Mouse (Mus musculus): ENCODE measurements around the gene Ccn2. TPM values are rescaled to one million over a fixed set of nuclear protein-coding genes. Genes with fewer than 3 reads are reported as not detected.

The Ccn2 gene
- polyA plus RNA-seq, 1 experiment = 9.8 TPM

- no peak overlapping the region for H3K4me3 ChIP-seq (replicated peaks; ENCODE audit: insufficient read depth, low read depth, low read length)
- H3K27me3 ChIP-seq (ENCODE audit: control insufficient read depth, insufficient read depth, low read length) = no peaks in the 10 kb centered on the region; the same call in 1 of the 2 replicates
- no peak for DNase-seq
- no peak overlapping the region for H3K27ac ChIP-seq (ENCODE audit: insufficient read depth, low read length)
- TF ChIP-seq CTCF (IDR thresholded peaks at IDR 0.05; ENCODE audit: borderline replicate concordance, insufficient read depth, low read depth, low read length) (no peak), POLR2A (IDR thresholded peaks at IDR 0.05; ENCODE audit: borderline replicate concordance, insufficient read depth, low read length) (no peak)
- 84% methylated on average over 2 of the region's 2 CpGs for WGBS
- no peaks in the 10 kb centered on the region for H3K4me1 ChIP-seq (ENCODE audit: control insufficient read depth, insufficient read depth, low read length)
Measured at GRCm38 (mm10) chr10:24636986-24637385, 41.7 kb downstream of the Ccn2 start.

DNA sequence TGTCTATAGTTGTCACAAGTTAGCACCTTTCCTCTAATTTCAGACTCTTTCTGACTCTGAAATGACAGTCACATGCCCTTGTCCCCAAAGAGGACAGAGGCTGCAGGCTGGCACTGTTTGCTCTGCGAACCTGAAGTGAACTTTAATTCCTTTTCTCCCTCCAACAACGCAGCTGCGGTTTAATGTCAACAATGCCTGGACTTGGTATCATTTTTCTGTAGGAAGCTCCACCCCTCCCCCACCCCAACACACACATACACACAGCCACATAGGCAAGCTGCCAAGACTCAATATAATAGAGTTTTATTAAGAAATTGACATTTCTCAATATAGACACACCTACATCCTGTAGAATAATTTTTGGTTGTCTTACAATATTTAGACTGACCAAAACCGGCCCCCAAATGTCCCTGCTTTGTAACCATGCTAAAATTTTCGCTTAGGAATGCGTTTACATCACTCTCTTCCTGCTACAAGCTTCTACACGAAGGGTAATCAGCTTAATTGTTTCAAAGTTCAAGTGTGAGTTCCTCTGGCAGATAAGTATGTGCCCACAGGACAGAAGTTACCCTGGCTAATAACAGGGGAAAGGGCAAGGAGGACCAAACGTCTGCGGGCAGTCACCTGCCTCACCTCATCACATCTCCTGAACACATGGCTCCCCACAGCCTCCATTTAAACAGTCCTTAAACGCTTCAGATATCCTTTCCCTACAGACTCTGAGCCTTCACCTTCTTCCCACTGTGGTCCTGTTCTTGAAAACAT lies 43.2 kb downstream of the Ccn2 start:
- Histone ChIP-seq H3K27me3 (ENCODE audit: control insufficient read depth, insufficient read depth, low read length) (no peaks in the 10 kb centered on the region; the same call in 1 of the 2 replicates), H3K27ac (ENCODE audit: insufficient read depth, low read length) (no peak overlapping the region), H3K4me3 (replicated peaks; ENCODE audit: insufficient read depth, low read depth, low read length) (no peak overlapping the region), H3K4me1 (ENCODE audit: control insufficient read depth, insufficient read depth, low read length) (no peaks in the 10 kb centered on the region)
- no peak for DNase-seq
- WGBS = 54% methylated on average over 10 of the region's 10 CpGs
- no peak for TF ChIP-seq POLR2A (IDR thresholded peaks at IDR 0.05; ENCODE audit: borderline replicate concordance, insufficient read depth, low read length)
- no peak for TF ChIP-seq CTCF (IDR thresholded peaks at IDR 0.05; ENCODE audit: borderline replicate concordance, insufficient read depth, low read depth, low read length)

GRCm38 (mm10) chr10:24639596-24639995 lies 44.4 kb downstream of the Ccn2 start:
- no peak overlapping the region for H3K27ac ChIP-seq (ENCODE audit: insufficient read depth, low read length)
- WGBS = 61% methylated on average over 7 of the region's 7 CpGs
- no peak for DNase-seq
- H3K4me3 ChIP-seq (replicated peaks; ENCODE audit: insufficient read depth, low read depth, low read length) = no peak overlapping the region
- TF ChIP-seq CTCF (IDR thresholded peaks at IDR 0.05; ENCODE audit: borderline replicate concordance, insufficient read depth, low read depth, low read length) = no peak
- TF ChIP-seq POLR2A (IDR thresholded peaks at IDR 0.05; ENCODE audit: borderline replicate concordance, insufficient read depth, low read length) = no peak
- no peaks in the 10 kb centered on the region for H3K4me1 ChIP-seq (ENCODE audit: control insufficient read depth, insufficient read depth, low read length)
- no peaks in the 10 kb centered on the region; the same call in 1 of the 2 replicates for H3K27me3 ChIP-seq (ENCODE audit: control insufficient read depth, insufficient read depth, low read length)

DNA sequence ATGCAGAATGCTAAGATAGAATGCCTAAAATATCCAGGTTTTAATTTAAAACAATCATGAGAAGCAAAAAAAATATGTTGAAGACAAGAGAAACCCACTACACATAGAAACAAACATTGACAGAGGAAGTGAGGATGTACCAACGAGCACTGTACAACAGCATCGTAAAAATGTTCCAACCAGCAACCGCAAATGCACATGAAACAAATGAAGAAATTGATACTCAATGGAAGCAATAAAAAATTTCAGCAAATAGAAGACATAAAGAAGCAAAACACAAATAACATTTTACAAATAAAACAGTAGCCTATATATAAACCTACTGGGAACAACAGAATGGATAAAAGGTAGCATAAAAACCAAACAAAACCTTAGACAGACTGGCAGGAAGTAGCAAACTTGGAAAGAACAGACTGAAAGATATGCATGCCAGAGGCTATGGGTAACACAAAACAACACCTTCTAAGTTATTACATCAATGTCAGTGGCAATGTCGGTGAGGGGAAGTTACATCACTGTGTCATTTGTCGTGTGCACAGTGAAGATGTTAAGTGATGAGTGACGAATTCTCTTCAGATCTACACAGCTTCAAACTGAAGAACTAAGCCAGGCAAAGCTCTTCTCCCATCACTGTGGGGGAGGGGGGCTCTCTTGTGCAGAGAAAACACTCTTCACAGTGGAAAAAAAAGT lies 45.1 kb downstream of the Ccn2 start:
- 88% methylated on average over 6 of the region's 6 CpGs for WGBS
- no peak overlapping the region for H3K27ac ChIP-seq (ENCODE audit: insufficient read depth, low read length)
- DNase-seq = no peak

GRCm38 (mm10) chr10:24641416-24642140 lies 46.3 kb downstream of the Ccn2 start:
- no peaks in the 10 kb centered on the region for H3K27me3 ChIP-seq (ENCODE audit: control insufficient read depth, insufficient read depth, low read length)
- 75% methylated on average over 14 of the region's 14 CpGs for WGBS
- TF ChIP-seq POLR2A (IDR thresholded peaks at IDR 0.05; ENCODE audit: borderline replicate concordance, insufficient read depth, low read length) = no peak
- TF ChIP-seq CTCF (IDR thresholded peaks at IDR 0.05; ENCODE audit: borderline replicate concordance, insufficient read depth, low read depth, low read length) = no peak

More for the DNA sequence above, 45.1 kb downstream of the Ccn2 start:
- Histone ChIP-seq H3K4me1 (ENCODE audit: control insufficient read depth, insufficient read depth, low read length) (no peaks in the 10 kb centered on the region), H3K4me3 (replicated peaks; ENCODE audit: insufficient read depth, low read depth, low read length) (no peak overlapping the region), H3K27me3 (ENCODE audit: control insufficient read depth, insufficient read depth, low read length) (no peaks in the 10 kb centered on the region; the same call in 1 of the 2 replicates)
- TF ChIP-seq CTCF (IDR thresholded peaks at IDR 0.05; ENCODE audit: borderline replicate concordance, insufficient read depth, low read depth, low read length) (no peak), POLR2A (IDR thresholded peaks at IDR 0.05; ENCODE audit: borderline replicate concordance, insufficient read depth, low read length) (no peak)

GRCm38 (mm10) chr10:24642796-24643580 lies 47.7 kb downstream of the Ccn2 start:
- H3K4me3 ChIP-seq (replicated peaks; ENCODE audit: insufficient read depth, low read depth, low read length) = no peak overlapping the region
- no peaks in the 10 kb centered on the region for H3K27me3 ChIP-seq (ENCODE audit: control insufficient read depth, insufficient read depth, low read length)
- 83% methylated on average over 11 of the region's 11 CpGs for WGBS
- no peak for DNase-seq
- H3K4me1 ChIP-seq (ENCODE audit: control insufficient read depth, insufficient read depth, low read length) = no peaks in the 10 kb centered on the region
- H3K27ac ChIP-seq (ENCODE audit: insufficient read depth, low read length) = no peak overlapping the region
- TF ChIP-seq POLR2A (IDR thresholded peaks at IDR 0.05; ENCODE audit: borderline replicate concordance, insufficient read depth, low read length) (no peak), CTCF (IDR thresholded peaks at IDR 0.05; ENCODE audit: borderline replicate concordance, insufficient read depth, low read depth, low read length) (no peak)

More at GRCm38 (mm10) chr10:24641416-24642140, 46.3 kb downstream of the Ccn2 start:
- Histone ChIP-seq H3K4me1 (ENCODE audit: control insufficient read depth, insufficient read depth, low read length) (no peaks in the 10 kb centered on the region), H3K4me3 (replicated peaks; ENCODE audit: insufficient read depth, low read depth, low read length) (no peak overlapping the region), H3K27ac (ENCODE audit: insufficient read depth, low read length) (no peak overlapping the region)
- no peak for DNase-seq

DNA sequence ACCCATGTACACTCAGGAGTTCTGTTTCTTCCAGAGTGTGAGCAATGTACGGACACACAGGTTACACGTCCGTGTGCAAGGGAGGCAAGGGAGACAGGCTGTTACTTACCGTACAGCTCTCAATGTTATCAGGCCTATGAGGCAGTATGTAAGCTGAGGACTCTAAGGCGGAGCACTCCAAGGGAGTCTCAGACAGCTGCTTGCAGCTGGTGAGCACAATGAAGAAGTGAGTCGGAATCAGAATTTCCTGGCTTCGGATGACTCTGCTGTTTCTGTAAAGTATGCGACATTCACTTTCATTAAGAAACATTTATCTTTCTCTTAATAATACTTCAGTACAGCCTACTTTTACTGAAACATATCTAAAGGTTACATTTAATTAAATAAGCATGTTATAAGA lies 49.9 kb downstream of the Ccn2 start:
- H3K4me1 ChIP-seq (ENCODE audit: control insufficient read depth, insufficient read depth, low read length) = no peaks in the 10 kb centered on the region
- TF ChIP-seq POLR2A (IDR thresholded peaks at IDR 0.05; ENCODE audit: borderline replicate concordance, insufficient read depth, low read length) (no peak), CTCF (IDR thresholded peaks at IDR 0.05; ENCODE audit: borderline replicate concordance, insufficient read depth, low read depth, low read length) (no peak)
- no peak for DNase-seq
- no peaks in the 10 kb centered on the region for H3K27me3 ChIP-seq (ENCODE audit: control insufficient read depth, insufficient read depth, low read length)
- no peak overlapping the region for H3K27ac ChIP-seq (ENCODE audit: insufficient read depth, low read length)
- no peak overlapping the region for H3K4me3 ChIP-seq (replicated peaks; ENCODE audit: insufficient read depth, low read depth, low read length)
- WGBS = 94% methylated on average over 8 of the region's 8 CpGs

Other genes starting within 250 kb of the Ccn2 start
- gene Enpp1, start 116.7 kb downstream of the Ccn2 start, polyA plus RNA-seq (2012; rRNA removed) = 4.0 TPM in 2 replicates
- 0.59 and 1.4 TPM in 2 replicates for gene Enpp3, start 247.4 kb downstream of the Ccn2 start, polyA plus RNA-seq (2012; rRNA removed)

Data from cerebellum, adult 2 months (tissue).